ENCODE assay signal across 27 mouse cellular contexts in genomic region chr5:73517299-73517698, GRCm38 (mm10). TPM values are rescaled to one million over a fixed set of nuclear protein-coding genes. Genes with fewer than 3 reads are reported as not detected.
"Had no signal": no experiment of that assay in that cellular context is flagged by ENCODE, and none has a peak within 500 bp of the region (broad histone marks: within the 10 kb centered on the region; RNA-seq: fewer than 3 reads in every experiment).

No protein-coding gene starts in this region.

- H3K4me3 ChIP-seq: embryonic facial prominence, embryonic 10.5 days; embryonic facial prominence, embryonic 12.5 days; embryonic facial prominence, embryonic 13.5 days; embryonic facial prominence, embryonic 15.5 days; erythroblast, embryonic 14.5 days; forebrain, embryonic 10.5 days; forebrain, embryonic 12.5 days; forebrain, embryonic 13.5 days; forebrain, embryonic 15.5 days; gastrocnemius, adult 2 months had no signal

- DNase-seq: cerebellum, adult 18-20 months; cerebellum, adult 2 months; cerebellum, adult 8-10 months; cerebellum, adult 9-10 months; cerebellum, adult 9-11 months; cerebellum, postnatal 10 days; cerebellum, postnatal 14 days; cerebellum, postnatal 25 days; cerebellum, postnatal 36 days; embryo, embryonic 11 days; forebrain, postnatal 0 days; gastrocnemius, adult 2 months; gastrocnemius, postnatal 10 days; gastrocnemius, postnatal 14 days; gastrocnemius, postnatal 25 days; gastrocnemius, postnatal 36 days had no signal

- H3K9me3 ChIP-seq: embryonic facial prominence, embryonic 10.5 days; embryonic facial prominence, embryonic 12.5 days; embryonic facial prominence, embryonic 13.5 days; embryonic facial prominence, embryonic 15.5 days; forebrain, embryonic 10.5 days; forebrain, embryonic 12.5 days; forebrain, embryonic 13.5 days; forebrain, embryonic 15.5 days had no signal

- H3K4me1 ChIP-seq: embryonic facial prominence, embryonic 10.5 days; embryonic facial prominence, embryonic 12.5 days; embryonic facial prominence, embryonic 13.5 days; embryonic facial prominence, embryonic 15.5 days; forebrain, embryonic 10.5 days; forebrain, embryonic 12.5 days; forebrain, embryonic 13.5 days; forebrain, embryonic 15.5 days had no signal

- H3K9ac ChIP-seq: embryonic facial prominence, embryonic 12.5 days; embryonic facial prominence, embryonic 13.5 days; embryonic facial prominence, embryonic 15.5 days; forebrain, embryonic 12.5 days; forebrain, embryonic 13.5 days; forebrain, embryonic 15.5 days; forebrain, postnatal 0 days had no signal

- ATAC-seq: forebrain, embryonic 13.5 days; forebrain, embryonic 14.5 days; forebrain, embryonic 15.5 days; forebrain, embryonic 16.5 days; forebrain, postnatal 0 days had no signal

- H3K4me2 ChIP-seq: embryonic facial prominence, embryonic 12.5 days; embryonic facial prominence, embryonic 13.5 days; embryonic facial prominence, embryonic 15.5 days; forebrain, embryonic 12.5 days; forebrain, embryonic 13.5 days; forebrain, embryonic 15.5 days had no signal

- H3K27me3 ChIP-seq: embryonic facial prominence, embryonic 12.5 days; embryonic facial prominence, embryonic 13.5 days; embryonic facial prominence, embryonic 15.5 days; forebrain, embryonic 12.5 days; forebrain, embryonic 13.5 days; forebrain, embryonic 15.5 days had no signal

- H3K27ac ChIP-seq: embryonic facial prominence, embryonic 10.5 days; embryonic facial prominence, embryonic 12.5 days; embryonic facial prominence, embryonic 13.5 days; embryonic facial prominence, embryonic 15.5 days; forebrain, embryonic 10.5 days; forebrain, embryonic 12.5 days; forebrain, embryonic 13.5 days; forebrain, embryonic 15.5 days; gastrocnemius, adult 2 months had no signal

RNA-seq across cellular contexts. Expression of gene Dcun1d4, which starts 36.5 kb away (rescaled TPM):
- polyA plus RNA-seq: erythroblast, embryonic 14.5 days had no signal
